Mouse (Mus musculus) cerebral cortex, adult 2 months (tissue): ENCODE results near the gene Mrpl4.

Experiments used
- WGBS: fragments of 180-500 bp; shearing (Covaris S2); methylation state at CpG from one replicate; pipeline ENCODE4 v1.1.7; 2018; 5-methylcytosine and 5-hydroxymethylcytosine counted together

Mrpl4 gene

GRCm38 (mm10) chr9:21002627-21003551 lies at the start of gene Mrpl4:
Gene Mrpl4 (plus strand): TSS chr9:21002738.
- WGBS = under 1% methylated on average over 72 of the region's 72 CpGs

GRCm38 (mm10) chr9:20956989-20957388 lies 45.5 kb upstream of the Mrpl4 start:
- WGBS = 89% methylated on average over 3 of the region's 3 CpGs

GRCm38 (mm10) chr9:20959430-20959938 lies 43.1 kb upstream of the Mrpl4 start, which contains the start of gene Dnmt1:
Gene Dnmt1 (minus strand): TSS chr9:20959888.
- WGBS = 92% methylated on average over 2 of the region's 2 CpGs

DNA sequence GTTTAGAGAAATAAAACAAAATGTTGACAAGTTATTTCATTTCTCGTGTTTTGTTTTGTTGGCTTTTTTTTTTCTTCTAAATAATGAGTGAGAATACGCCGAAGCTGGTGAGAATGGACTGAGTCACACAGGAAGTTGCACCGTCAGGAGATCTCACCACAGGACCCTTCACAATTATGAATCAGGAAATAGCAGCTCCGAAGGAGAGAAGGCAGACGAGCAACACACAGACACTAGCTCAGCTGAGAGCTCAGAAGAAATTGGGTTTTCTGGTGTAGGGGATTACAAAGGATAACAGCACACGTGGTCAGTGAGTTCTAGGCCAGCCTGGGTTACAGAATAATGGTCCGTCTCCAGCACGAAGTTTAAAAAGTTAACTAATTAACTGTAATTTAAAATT lies 41.0 kb upstream of the Mrpl4 start:
- 65% methylated on average over 9 of the region's 9 CpGs for WGBS

- WGBS = 87% methylated on average over 4 of the region's 4 CpGs
Measured at GRCm38 (mm10) chr9:20965606-20966005, 36.9 kb upstream of the Mrpl4 start.

DNA sequence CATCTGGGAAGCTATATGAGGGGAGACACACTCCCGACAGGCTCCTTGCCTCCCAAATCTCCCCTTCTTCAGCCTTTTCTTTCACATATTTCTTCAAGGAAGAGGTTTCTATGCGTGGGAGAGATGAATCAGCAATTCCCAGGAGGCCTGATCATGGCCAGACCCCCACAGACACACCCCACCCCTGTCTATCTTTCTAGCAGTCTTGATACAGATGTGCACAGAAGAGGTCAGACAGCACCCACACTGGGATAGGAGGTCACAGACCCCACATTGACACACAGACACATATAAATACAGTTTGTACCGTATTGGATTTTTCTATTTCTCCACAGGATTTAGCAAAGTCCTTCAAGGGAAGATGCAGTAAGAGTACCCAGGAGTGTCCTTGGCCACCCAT lies 36.5 kb upstream of the Mrpl4 start:
- WGBS = 79% methylated on average over 3 of the region's 3 CpGs

- 83% methylated on average over 5 of the region's 5 CpGs for WGBS
Measured at GRCm38 (mm10) chr9:20966747-20967146, 35.8 kb upstream of the Mrpl4 start.

- WGBS = 50% methylated on average over 7 of the region's 7 CpGs
Measured at GRCm38 (mm10) chr9:20971751-20972140, 30.8 kb upstream of the Mrpl4 start.

DNA sequence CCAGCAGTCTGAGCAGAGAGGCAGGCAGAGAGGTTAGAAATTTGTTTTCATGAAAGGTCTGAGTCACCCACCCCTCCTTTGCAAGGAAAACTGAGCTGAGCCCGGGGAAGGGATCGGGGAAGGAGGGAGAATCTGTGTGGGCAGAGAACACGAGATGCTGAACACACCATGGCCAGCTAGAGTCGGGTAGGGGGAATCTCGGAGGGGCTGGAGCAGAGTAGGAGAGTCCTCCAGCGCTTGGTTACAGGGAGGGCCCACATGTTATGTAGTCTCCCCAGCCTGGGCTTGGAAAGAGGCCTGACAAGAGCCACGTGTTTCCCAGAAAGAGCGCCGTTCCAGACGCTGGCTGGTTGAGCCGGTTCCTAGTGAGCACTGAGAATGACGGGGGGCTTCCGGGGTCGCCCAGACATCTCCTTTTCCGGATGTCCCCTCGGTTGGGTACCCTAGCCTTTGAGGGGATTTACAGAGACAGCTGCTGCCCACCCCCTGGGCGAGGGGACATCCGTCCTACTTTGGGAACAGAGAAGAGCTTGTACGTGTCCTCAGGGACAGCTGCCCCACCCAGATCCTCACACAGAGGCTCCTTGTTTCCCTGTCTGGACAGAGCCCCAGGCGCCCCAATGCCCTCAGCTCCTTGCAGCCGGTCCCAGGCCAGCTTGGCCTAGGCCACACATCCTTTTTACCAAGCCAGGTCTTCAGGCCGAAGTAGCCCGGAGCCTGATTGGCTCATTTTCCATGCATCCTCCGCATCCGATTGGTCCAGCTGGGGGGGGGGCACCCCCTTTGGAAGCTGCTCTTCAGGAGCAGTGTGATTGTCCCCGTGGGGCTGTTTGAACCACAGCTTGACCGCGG lies 30.2 kb upstream of the Mrpl4 start:
- 30% methylated on average over 28 of the region's 28 CpGs for WGBS

GRCm38 (mm10) chr9:20973001-20973681 lies 29.4 kb upstream of the Mrpl4 start:
- WGBS = 91% methylated on average over 4 of the region's 4 CpGs

DNA sequence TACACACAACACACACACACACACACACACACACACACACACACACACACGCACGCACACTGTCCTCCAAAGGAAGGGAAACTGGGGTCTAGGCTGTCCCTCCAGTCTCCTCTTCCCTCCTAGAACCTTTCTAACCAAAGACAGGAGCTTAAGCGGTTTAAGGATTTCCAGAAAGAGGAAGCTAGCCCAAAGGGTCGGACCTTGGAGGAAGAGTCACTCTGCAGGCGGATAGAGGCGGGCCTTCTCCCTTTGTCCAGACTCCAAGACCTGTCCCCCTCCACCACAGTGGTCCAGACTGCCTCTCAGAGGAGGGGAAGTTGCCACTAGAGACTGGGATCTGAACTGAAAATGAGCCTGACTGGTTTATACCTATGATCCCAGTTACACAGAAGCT lies 28.9 kb upstream of the Mrpl4 start:
- 75% methylated on average over 6 of the region's 6 CpGs for WGBS

DNA sequence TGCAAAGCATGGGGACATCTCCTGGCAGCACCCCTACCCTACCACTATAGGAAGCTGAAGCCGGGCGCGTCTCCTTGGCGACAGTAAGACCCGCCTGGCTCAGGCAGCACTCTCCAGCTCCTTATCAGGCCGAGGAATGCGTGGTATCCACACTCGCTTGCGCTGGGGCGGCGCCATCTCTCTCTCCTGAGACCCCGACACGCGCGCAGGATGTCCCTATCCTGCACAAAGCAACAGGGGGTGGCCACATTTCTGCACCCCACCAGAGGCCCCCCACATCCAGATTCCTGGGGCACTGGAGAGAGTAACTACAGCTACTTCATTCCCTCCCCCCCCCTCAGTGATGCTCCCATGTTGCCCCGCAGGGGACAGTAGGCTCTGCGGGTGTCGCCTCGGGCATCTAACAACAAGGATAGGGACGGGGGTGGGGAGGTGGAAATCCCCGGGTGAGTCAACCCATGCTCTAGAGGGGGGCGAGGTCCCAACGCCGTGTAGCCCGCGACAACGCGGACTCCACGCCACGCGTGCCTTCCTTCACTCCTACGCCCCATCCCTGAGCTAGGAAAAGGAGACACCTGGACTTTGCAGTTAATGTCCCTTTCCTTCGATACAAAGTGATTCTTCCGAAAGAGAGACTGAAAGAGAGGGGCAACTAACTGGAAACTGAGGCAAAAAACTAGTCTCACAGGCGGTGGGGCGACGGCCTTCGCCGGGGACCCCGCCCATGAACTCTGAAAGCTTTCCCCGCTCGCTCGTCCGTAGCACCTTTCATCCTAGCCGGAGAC lies 26.9 kb upstream of the Mrpl4 start:
- 5% methylated on average over 45 of the region's 45 CpGs for WGBS

DNA sequence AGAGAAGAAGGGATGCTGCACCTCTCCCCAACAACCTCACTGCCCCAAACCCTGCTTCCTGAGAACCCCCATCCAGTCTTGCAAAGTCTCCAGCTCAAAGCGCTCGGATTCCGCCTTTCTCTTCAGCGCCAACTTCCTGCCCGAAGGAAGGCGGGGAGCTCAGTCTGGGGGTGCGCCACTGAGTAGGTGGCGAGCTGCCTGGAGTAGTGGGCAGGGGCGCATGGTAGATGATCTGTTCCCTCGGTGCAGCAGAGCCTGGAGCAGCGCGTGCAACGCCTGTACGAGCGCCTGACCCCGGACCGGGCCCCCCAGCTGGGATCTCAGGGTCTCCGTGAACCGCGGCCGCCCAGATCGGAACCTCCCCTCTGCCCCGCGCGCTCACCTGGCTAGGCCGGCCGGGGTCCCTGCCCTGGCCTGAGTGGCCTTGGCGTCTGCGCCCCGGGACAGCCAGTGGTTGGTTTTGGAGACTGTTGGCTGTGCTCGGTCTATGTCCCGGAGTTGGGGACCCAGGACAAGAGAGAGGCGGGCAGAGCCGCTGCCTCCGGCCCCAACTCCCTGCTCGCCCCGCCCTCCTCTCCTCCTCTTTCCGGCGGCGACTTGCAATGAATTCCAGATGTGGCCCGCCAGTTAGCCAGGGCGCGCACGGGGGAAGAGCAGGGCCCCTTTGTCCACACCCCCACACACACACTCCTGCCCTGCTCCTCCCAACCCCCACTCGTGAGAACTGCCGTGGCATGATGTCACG lies 26.1 kb upstream of the Mrpl4 start, which contains the start of gene S1pr2:
TSS of gene S1pr2 (minus strand) at position 566 of the 745 bp plus-strand sequence.
- under 1% methylated on average over 47 of the region's 47 CpGs for WGBS

DNA sequence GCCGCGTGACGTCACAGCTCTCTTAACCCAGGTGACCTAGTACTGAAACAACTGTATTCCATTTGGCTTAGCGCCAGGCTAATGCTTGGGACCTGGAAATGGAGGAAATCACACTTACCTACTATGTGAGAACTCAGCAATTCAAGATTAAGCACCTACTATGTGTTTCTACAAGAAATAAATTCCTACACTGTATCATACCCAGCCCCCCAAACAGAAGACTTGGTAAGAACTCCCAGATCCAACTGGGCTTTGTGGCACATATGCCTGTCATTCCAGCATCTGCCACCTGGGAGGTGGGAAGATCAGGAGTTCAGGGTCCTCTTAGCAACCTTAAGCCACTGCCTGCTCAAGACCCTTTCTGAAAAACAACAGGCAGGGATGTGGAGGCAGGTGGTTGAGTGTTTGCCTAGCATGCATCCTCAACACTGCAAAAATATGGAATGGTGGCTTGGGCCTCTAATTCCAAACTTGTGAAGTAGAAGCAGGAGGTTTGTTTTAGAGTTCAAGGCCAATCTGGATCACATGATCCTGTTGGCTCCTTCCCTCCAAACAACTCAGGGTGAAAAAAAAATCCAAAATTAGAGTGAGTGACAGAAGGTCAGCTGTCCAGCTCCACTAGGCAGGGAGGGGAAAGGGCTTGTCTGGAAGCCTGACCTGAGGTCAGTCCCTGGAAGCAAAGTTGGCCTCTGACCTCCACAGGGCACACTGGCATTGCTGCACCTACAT lies 25.4 kb upstream of the Mrpl4 start:
- 2% methylated on average over 4 of the region's 4 CpGs for WGBS

- 67% methylated on average over 10 of the region's 10 CpGs for WGBS
Measured at GRCm38 (mm10) chr9:20978409-20979095, 24.0 kb upstream of the Mrpl4 start.

GRCm38 (mm10) chr9:20979181-20979580 lies 23.4 kb upstream of the Mrpl4 start:
- 73% methylated on average over 5 of the region's 5 CpGs for WGBS

GRCm38 (mm10) chr9:20979769-20980168 lies 22.8 kb upstream of the Mrpl4 start:
- WGBS = 86% methylated on average over 7 of the region's 7 CpGs

- 78% methylated on average over 3 of the region's 3 CpGs for WGBS
Measured at GRCm38 (mm10) chr9:20982171-20982570, 20.4 kb upstream of the Mrpl4 start.

- 72% methylated on average over 5 of the region's 5 CpGs for WGBS
Measured at GRCm38 (mm10) chr9:20983169-20983568, 19.4 kb upstream of the Mrpl4 start.
